Mouse (Mus musculus): ENCODE results near the gene Mptx2. TPM values are rescaled to one million over a fixed set of nuclear protein-coding genes. Genes with fewer than 3 reads are reported as not detected.

Gene Mptx2
- total and polyA plus RNA-seq, 3 experiments, result not detected

GRCm38 (mm10) chr1:173265701-173266100, 11.9 kb downstream of the Mptx2 start, which contains the start of gene Olfr418:
TSS of gene Olfr418 (plus strand) at chr1:173266001.
- Histone ChIP-seq H3K36me3 (ENCODE audit: control insufficient read depth in 1 of 2, insufficient read depth in 2 of 2, low read length in 2 of 2) (no peaks in the 10 kb centered on the region; a peak in 1 of 4 replicates), H3K27ac (ENCODE audit: control insufficient read depth, low read depth, low read length) (no peak within 1 kb of the TSS), H3K4me1 (ENCODE audit: control insufficient read depth in 1 of 2, insufficient read depth in 2 of 2, low read length in 2 of 2) (0 out of 4 replicates have a peak, but pooled peaks cover 0 to 2% of the 10 kb centered on the region in 2 experiments), H3K27me3 (ENCODE audit: control insufficient read depth in 1 of 2, insufficient read depth in 2 of 2, low read length in 2 of 2) (no peaks in the 10 kb centered on the region; a peak in 1 of 4 replicates), H3K79me2 (ENCODE audit: control insufficient read depth, insufficient read depth, low read length, poor library complexity) (no peaks in the 10 kb centered on the region), H3K4me3 (ENCODE audit: control insufficient read depth in 1 of 2, insufficient read depth in 1 of 2, low read depth in 2 of 2, low read length in 2 of 2) (no peak within 1 kb of the TSS), H3K9ac (ENCODE audit: control insufficient read depth, low read depth, low read length, poor library complexity, severe bottlenecking) (no peak within 1 kb of the TSS), H3K9me3 (replicated peaks; ENCODE audit: insufficient read depth, low read length) (no peaks in the 10 kb centered on the region)
- no peak for DNase-seq (ENCODE audit: low read depth, low spot score)
- TF ChIP-seq NRF1 (IDR thresholded peaks at IDR 0.05; ENCODE audit: insufficient read depth, low read depth, low read length, poor library complexity, severe bottlenecking) (no peak), ETS1 (IDR thresholded peaks at IDR 0.05; ENCODE audit: low read depth, low read length) (no peak), MYC (IDR thresholded peaks at IDR 0.05; ENCODE audit: low read depth, low read length) (no peak), SIN3A (IDR thresholded peaks at IDR 0.05; ENCODE audit: low read length) (no peak), CTCF (IDR thresholded peaks at IDR 0.05 in 2 of 3, conservative IDR thresholded peaks at IDR 0.05 in 1 of 3; ENCODE audit: control insufficient read depth in 1 of 3, insufficient read depth in 1 of 3, low read depth in 2 of 3, low read length in 3 of 3, poor library complexity in 1 of 3, severe bottlenecking in 1 of 3) (no peak), UBTF (IDR thresholded peaks at IDR 0.05; ENCODE audit: borderline replicate concordance, insufficient read depth, low read depth, low read length) (no peak), POLR2A (IDR thresholded peaks at IDR 0.05; ENCODE audit: control insufficient read depth in 1 of 2, insufficient read depth in 1 of 2, low read depth in 1 of 2, low read length in 2 of 2, poor library complexity in 1 of 2) (no peak), SMC3 (IDR thresholded peaks at IDR 0.05; ENCODE audit: low read depth, low read length) (no peak), ZNF384 (IDR thresholded peaks at IDR 0.05; ENCODE audit: low read depth, low read length) (no peak), ZC3H11A (IDR thresholded peaks at IDR 0.05; ENCODE audit: low read depth, low read length) (no peak), USF1 (IDR thresholded peaks at IDR 0.05; ENCODE audit: low read depth, low read length) (no peak), RAD21 (IDR thresholded peaks at IDR 0.05; ENCODE audit: low read depth, low read length) (no peak), MAFK (IDR thresholded peaks at IDR 0.05; ENCODE audit: borderline replicate concordance, low read depth, low read length) (no peak), GATA1 (IDR thresholded peaks at IDR 0.05; ENCODE audit: low read depth, low read length) (no peak), RCOR1 (IDR thresholded peaks at IDR 0.05; ENCODE audit: low read depth, low read length) (no peak), CHD2 (IDR thresholded peaks at IDR 0.05; ENCODE audit: low read length) (no peak), KAT2A (conservative IDR thresholded peaks at IDR 0.05; ENCODE audit: low read depth, low read length) (no peak), TBP (IDR thresholded peaks at IDR 0.05; ENCODE audit: low read depth, low read length) (no peak), MXI1 (IDR thresholded peaks at IDR 0.05; ENCODE audit: low read depth, low read length) (no peak), POLR2AphosphoS2 (IDR thresholded peaks at IDR 0.05; ENCODE audit: low read length) (no peak)

GRCm38 (mm10) chr1:173249888-173250287, 27.7 kb downstream of the Mptx2 start:
- no peaks in the 10 kb centered on the region for H3K27me3 ChIP-seq (ENCODE audit: control insufficient read depth in 1 of 2, insufficient read depth in 2 of 2, low read length in 2 of 2)
- DNase-seq (ENCODE audit: low read depth, low spot score), result no peak

More at GRCm38 (mm10) chr1:173249888-173250287, 27.7 kb downstream of the Mptx2 start:
- no peaks in the 10 kb centered on the region for H3K79me2 ChIP-seq (ENCODE audit: control insufficient read depth, insufficient read depth, low read length, poor library complexity)
- no peak overlapping the region for H3K27ac ChIP-seq (ENCODE audit: control insufficient read depth, low read depth, low read length)
- no peaks in the 10 kb centered on the region for H3K9me3 ChIP-seq (replicated peaks; ENCODE audit: insufficient read depth, low read length)
- H3K36me3 ChIP-seq (ENCODE audit: control insufficient read depth in 1 of 2, insufficient read depth in 2 of 2, low read length in 2 of 2), result no peaks in the 10 kb centered on the region
- H3K9ac ChIP-seq (ENCODE audit: control insufficient read depth, low read depth, low read length, poor library complexity, severe bottlenecking), result no peak overlapping the region
- no peaks in the 10 kb centered on the region for H3K4me1 ChIP-seq (ENCODE audit: control insufficient read depth in 1 of 2, insufficient read depth in 2 of 2, low read length in 2 of 2)
- H3K4me3 ChIP-seq (ENCODE audit: control insufficient read depth in 1 of 2, insufficient read depth in 1 of 2, low read depth in 2 of 2, low read length in 2 of 2), result no peak overlapping the region
- no peak for TF ChIP-seq SIN3A (IDR thresholded peaks at IDR 0.05; ENCODE audit: low read length)
- TF ChIP-seq CHD2 (IDR thresholded peaks at IDR 0.05; ENCODE audit: low read length), result no peak
- TF ChIP-seq HCFC1 (IDR thresholded peaks at IDR 0.05; ENCODE audit: low read depth, low read length), result no peak
- TF ChIP-seq ELF1 (IDR thresholded peaks at IDR 0.05; ENCODE audit: low read depth, low read length), result no peak
- TF ChIP-seq SMC3 (IDR thresholded peaks at IDR 0.05; ENCODE audit: low read depth, low read length), result no peak
- no peak for TF ChIP-seq E2F4 (IDR thresholded peaks at IDR 0.05; ENCODE audit: borderline replicate concordance, low read depth, low read length)
- TF ChIP-seq MYC (IDR thresholded peaks at IDR 0.05; ENCODE audit: low read depth, low read length), result no peak
- no peak for TF ChIP-seq EP300 (IDR thresholded peaks at IDR 0.05; ENCODE audit: low read depth in 1 of 2, low read length in 2 of 2)
- no peak for TF ChIP-seq MYB (IDR thresholded peaks at IDR 0.05; ENCODE audit: low read depth, low read length)
- no peak for TF ChIP-seq POLR2A (IDR thresholded peaks at IDR 0.05; ENCODE audit: control insufficient read depth in 1 of 2, insufficient read depth in 1 of 2, low read depth in 1 of 2, low read length in 2 of 2, poor library complexity in 1 of 2)
- no peak for TF ChIP-seq MXI1 (IDR thresholded peaks at IDR 0.05; ENCODE audit: low read depth, low read length)
- TF ChIP-seq ETS1 (IDR thresholded peaks at IDR 0.05; ENCODE audit: low read depth, low read length), result no peak
- TF ChIP-seq JUND (IDR thresholded peaks at IDR 0.05; ENCODE audit: low read depth, low read length), result no peak
- TF ChIP-seq RCOR1 (IDR thresholded peaks at IDR 0.05; ENCODE audit: low read depth, low read length), result no peak
